Mouse (Mus musculus) heart, embryonic 13.5 days (tissue): Measurements from ENCODE around the gene Mex3d. TPM values are rescaled to one million over a fixed set of nuclear protein-coding genes. Genes with fewer than 3 reads are reported as not detected.

Experiments used
- ATAC-seq: fragments of 200-750 bp; cut with Nextera tagmentation; 2 replicates; pipeline ENCODE4 v1.8.0; 2017; ENCODE audit warnings: moderate TSS enrichment; ENCODE audit not compliant: insufficient number of reproducible peaks, low FRiP score, low TSS enrichment; ENCODE audit errors: extremely low read depth
- H3K27ac ChIP-seq: fragments of 300-500 bp; sonication (generic); replicated peaks from 2 replicates; pipeline ENCODE4 v1.5.1; 2015; ENCODE audit warnings: moderate library complexity, mild to moderate bottlenecking, inconsistent platforms
- H3K27me3 ChIP-seq: fragments of 300-500 bp; sonication (generic); replicated peaks from 2 replicates; pipeline ENCODE4 v1.6.1; 2015; ENCODE audit warnings: mild to moderate bottlenecking, inconsistent platforms
- H3K36me3 ChIP-seq: fragments of 300-500 bp; sonication (generic); 2 replicates; pipeline ENCODE4 v1.6.1; 2015; ENCODE audit warnings: mild to moderate bottlenecking, inconsistent platforms
- H3K4me1 ChIP-seq: fragments of 300-500 bp; sonication (generic); 2 replicates; pipeline ENCODE4 v1.6.1; 2015; ENCODE audit warnings: inconsistent platforms
- H3K4me2 ChIP-seq: fragments of 300-500 bp; sonication (generic); 2 replicates; pipeline ENCODE4 v1.6.1; 2015; ENCODE audit warnings: inconsistent platforms, mild to moderate bottlenecking, moderate library complexity
- H3K4me3 ChIP-seq: fragments of 300-500 bp; sonication (generic); 2 replicates; pipeline ENCODE4 v1.5.1; 2015; ENCODE audit warnings: moderate library complexity, mild to moderate bottlenecking, inconsistent platforms
- H3K9ac ChIP-seq: fragments of 300-500 bp; sonication (generic); 2 replicates; pipeline ENCODE4 v1.6.1; 2015; ENCODE audit warnings: inconsistent platforms, mild to moderate bottlenecking, moderate library complexity
- H3K9me3 ChIP-seq: fragments of 300-500 bp; sonication (generic); 2 replicates; pipeline ENCODE4 v1.6.1; 2016; ENCODE audit warnings: inconsistent platforms
- WGBS: fragments of 180-500 bp; shearing (Covaris S2); methylation state at CpG from one replicate; pipeline ENCODE4 v1.1.7; 2015; ENCODE audit warnings: mixed read lengths; 5-methylcytosine and 5-hydroxymethylcytosine counted together
- polyA plus RNA-seq: library from polyadenylated mRNA; unstranded; fragments of >200 nt; fragmentation: Nextera tagmentation; extraction: Ambion mirVana; gene quantifications from 2 replicates; pipeline ENCODE4 v1.2.1, GENCODE M21; 2015

The Mex3d gene
- polyA plus RNA-seq, 1 experiment from 2014 or later: 4.5 TPM

DNA sequence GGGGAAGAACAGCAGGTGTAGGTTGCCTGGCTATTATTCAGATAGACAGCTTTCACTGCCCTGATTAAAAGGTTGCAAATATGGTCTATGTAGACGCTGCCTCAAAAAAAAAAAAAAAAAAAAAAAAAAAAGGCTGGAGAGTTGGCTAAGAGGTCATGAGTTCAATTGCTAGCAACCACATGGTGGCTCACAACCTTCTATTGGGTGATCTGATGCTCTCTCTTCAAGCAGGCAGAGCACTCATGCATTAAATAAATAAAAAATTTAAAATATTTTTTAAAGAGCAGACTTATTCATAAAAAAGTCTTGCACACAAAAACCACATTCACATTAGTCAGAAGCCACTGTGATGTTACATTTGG lies 10.7 kb upstream of the Mex3d start:
- H3K27ac ChIP-seq: peak overlapping the region; percentile 98
- peak overlapping the region; percentile 93 for H3K4me2 ChIP-seq
- peak overlapping the region; percentile 91 for H3K9ac ChIP-seq
- peaks cover 66% of the 10 kb centered on the region for H3K36me3 ChIP-seq
- H3K9me3 ChIP-seq: no peaks in the 10 kb centered on the region
- H3K4me3 ChIP-seq: peak overlapping the region; percentile 68
- ATAC-seq: no peak
- peaks cover 33% of the 10 kb centered on the region for H3K4me1 ChIP-seq
- WGBS: 4% methylated on average over 1 of the region's 1 CpGs
- H3K27me3 ChIP-seq: no peaks in the 10 kb centered on the region

DNA sequence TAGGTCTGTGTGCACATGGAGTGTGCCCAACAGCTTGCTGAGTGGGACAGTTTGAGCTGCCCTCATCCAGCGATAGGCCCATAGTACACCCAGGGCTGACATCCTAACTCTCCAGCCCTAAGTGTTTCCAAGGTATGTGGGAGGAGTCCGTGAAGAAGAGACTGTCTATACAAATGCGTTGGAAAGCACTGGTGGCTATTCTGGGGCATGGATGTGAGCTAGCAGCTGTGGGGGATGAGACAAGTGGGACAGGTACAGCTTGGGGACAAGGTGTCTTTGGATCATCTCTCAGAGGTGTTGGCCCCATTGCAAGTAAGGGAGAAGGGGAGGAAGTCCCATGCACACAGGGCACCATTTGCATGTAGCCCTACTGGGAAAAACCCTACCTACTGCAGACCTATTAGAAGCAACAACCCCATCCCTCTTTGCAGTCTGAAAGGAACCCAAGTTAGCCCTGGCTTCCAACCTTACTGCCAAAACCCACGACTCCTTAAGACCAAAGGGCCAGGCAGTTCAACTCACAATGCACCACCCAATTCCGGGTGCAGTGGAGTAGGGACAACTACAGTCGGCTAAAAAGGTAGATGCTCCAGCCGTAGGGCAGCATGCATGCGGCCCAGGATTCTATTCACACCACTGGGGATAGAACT lies 10.2 kb upstream of the Mex3d start:
- Histone ChIP-seq H3K9ac (peak overlapping the region; percentile 91), H3K27me3 (no peaks in the 10 kb centered on the region), H3K4me3 (peak overlapping the region; percentile 68), H3K4me1 (peaks cover 33% of the 10 kb centered on the region), H3K36me3 (peaks cover 66% of the 10 kb centered on the region), H3K9me3 (no peaks in the 10 kb centered on the region), H3K4me2 (peak overlapping the region; percentile 93), H3K27ac (peak overlapping the region; percentile 98)
- ATAC-seq: no peak
- 54% methylated on average over 8 of the region's 8 CpGs for WGBS

DNA sequence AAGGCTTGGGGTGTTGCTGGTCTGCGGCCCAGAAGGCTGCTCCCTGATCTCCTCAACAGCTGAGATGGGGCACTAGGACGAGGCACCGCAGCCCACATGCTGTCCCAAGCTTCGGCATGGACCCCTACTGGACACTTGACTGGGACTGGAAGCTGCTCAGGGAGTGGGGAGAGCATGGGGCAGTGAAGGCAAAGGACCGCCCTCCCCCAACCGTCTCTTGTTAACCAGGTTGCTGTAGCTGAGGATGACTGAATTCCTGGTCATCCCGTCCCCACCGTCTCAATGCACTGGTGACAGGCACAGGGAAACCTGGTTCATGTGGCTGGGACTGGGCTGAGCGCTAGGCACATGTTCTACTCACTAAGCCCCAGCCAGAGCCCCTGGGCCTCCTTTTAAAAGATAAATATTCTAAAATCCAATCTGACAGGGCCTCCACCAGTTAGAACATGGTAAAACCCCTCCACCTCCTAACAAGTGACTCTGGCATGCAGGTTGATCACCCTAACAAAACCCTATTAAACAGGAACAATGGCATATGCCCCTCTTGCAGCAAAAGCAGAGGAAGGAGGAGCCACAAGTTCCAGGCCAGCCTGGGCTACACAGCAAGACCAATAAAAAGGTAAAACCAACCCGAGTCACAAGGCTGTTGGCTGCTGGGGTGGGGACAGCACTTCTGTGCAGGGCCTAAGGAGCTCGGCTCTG lies 9.5 kb upstream of the Mex3d start:
- Histone ChIP-seq H3K27me3 (no peaks in the 10 kb centered on the region), H3K4me1 (peaks cover 33% of the 10 kb centered on the region), H3K9ac (peak overlapping the region; percentile 91), H3K27ac (peak overlapping the region; percentile 98), H3K4me3 (peak overlapping the region; percentile 68), H3K9me3 (no peaks in the 10 kb centered on the region), H3K36me3 (peaks cover 66% of the 10 kb centered on the region), H3K4me2 (peak overlapping the region; percentile 93)
- ATAC-seq: no peak
- WGBS: 87% methylated on average over 11 of the region's 11 CpGs

DNA sequence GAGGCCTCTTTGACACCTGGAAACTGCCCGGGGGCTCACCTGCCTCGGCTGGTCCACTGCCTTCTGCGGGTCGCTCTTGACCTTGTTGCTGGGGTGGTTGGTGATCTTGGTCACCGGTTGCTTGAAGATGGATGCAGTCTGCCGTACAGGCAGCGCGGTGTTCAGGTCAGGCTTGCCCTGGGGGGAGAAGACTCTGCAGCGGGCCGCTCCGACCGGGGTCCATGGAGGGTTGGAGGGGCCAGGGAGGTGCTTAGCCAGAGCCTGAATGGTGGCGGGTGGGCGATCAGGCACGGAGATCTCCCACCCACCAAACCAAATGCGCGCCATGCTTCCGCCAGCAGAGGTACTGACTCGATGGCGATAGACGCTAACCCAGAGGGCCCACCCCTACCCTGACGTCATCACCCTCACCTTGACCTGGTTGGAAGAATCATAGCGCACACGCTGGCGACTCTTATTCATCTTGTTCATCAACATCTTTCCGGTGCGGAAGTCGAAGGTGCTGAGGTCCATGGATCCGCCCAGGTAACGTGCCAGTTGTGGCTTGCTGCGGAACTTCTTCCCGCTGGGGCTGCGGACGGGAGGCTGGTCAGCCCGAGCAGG lies 7.7 kb upstream of the Mex3d start:
- Histone ChIP-seq H3K27ac (no peak overlapping the region), H3K27me3 (no peaks in the 10 kb centered on the region), H3K4me3 (no peak overlapping the region), H3K9me3 (no peaks in the 10 kb centered on the region), H3K4me2 (no peak overlapping the region), H3K36me3 (peaks cover 72% of the 10 kb centered on the region), H3K4me1 (peaks cover 22% of the 10 kb centered on the region), H3K9ac (no peak overlapping the region)
- 91% methylated on average over 35 of the region's 35 CpGs for WGBS
- ATAC-seq: no peak

DNA sequence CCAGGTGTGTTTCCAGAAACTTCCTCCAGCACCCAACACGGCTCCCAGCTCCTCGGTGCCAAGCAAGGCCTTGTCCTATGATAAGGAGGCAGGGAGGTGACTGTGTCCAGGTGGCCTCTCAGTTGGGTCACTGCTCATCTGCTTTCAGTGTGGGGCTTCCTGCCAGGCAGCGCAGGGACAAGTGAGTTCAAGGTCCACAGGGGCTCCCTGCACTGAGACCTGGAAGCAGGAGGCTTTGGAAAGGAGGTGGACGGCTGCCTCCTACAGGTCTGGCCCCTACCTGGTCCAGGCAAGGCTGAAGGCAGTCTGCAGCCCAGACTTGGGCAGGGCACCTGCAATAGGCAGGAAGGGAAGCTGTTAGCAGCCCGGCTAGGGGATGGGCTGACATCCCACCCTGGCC lies 5.2 kb upstream of the Mex3d start:
- 87% methylated on average over 5 of the region's 5 CpGs for WGBS
- no peak overlapping the region for H3K27ac ChIP-seq
- peaks cover 22% of the 10 kb centered on the region for H3K4me1 ChIP-seq
- H3K9ac ChIP-seq: no peak overlapping the region
- H3K27me3 ChIP-seq: no peaks in the 10 kb centered on the region
- no peak overlapping the region for H3K4me2 ChIP-seq
- ATAC-seq: no peak
- H3K9me3 ChIP-seq: no peaks in the 10 kb centered on the region
- peaks cover 77% of the 10 kb centered on the region for H3K36me3 ChIP-seq
- H3K4me3 ChIP-seq: no peak overlapping the region

DNA sequence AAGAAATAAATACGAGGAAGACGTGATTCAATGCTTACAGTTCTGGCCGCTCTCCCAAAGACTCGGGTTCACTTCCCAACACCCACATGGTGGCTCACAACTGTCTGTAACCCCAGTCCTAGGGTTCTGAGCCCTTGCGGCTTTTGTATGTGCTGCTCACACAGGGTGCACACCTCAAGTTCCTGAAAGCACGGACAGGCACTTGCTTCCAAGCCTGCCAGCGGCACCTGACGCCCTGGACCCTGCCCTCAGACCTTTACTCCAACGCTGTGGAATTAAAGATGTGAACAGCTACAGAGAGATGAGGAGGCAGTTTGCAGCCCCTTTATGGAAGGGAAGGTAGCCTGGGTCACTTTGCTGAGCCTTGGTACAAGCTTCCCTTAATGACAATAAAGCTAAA lies 3.2 kb upstream of the Mex3d start:
- H3K4me3 ChIP-seq: no peak overlapping the region
- no peaks in the 10 kb centered on the region for H3K9me3 ChIP-seq
- H3K4me2 ChIP-seq: no peak overlapping the region
- H3K36me3 ChIP-seq: peaks cover 61% of the 10 kb centered on the region
- WGBS: 80% methylated on average over 9 of the region's 9 CpGs
- no peaks in the 10 kb centered on the region for H3K27me3 ChIP-seq
- no peak overlapping the region for H3K9ac ChIP-seq
- ATAC-seq: no peak
- no peak overlapping the region for H3K27ac ChIP-seq
- peaks cover 21% of the 10 kb centered on the region for H3K4me1 ChIP-seq

DNA sequence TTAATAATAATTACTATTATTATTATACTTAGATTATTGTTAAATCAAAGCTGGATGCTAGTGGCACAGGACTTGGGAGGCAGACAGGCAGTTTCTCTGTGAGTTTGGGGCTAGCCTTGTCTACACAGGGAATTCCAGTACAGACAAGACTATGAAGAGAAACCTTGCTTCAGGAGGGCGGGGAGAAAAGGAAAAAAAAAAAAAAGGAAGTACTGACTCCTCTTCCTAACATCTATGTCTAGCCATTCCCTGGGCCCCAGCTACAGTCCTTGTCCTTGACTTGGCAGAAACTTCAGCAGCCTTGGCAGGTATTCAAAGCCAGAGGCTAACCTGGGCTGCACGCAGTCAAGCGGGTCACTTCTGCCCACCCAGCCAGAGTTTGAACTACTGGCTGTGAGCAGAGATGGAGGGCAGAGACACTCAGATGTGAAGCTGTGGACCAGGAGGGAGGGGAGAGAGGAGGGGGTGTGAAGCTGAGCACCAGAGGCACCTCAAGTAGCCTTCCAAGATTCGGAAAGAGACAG lies 1.8 kb upstream of the Mex3d start:
- H3K36me3 ChIP-seq: peaks cover 56% of the 10 kb centered on the region
- H3K27ac ChIP-seq: no peak overlapping the region
- no peaks in the 10 kb centered on the region for H3K27me3 ChIP-seq
- H3K9ac ChIP-seq: no peak overlapping the region; the same call in 1 of the 2 replicates
- no peak for ATAC-seq
- no peaks in the 10 kb centered on the region for H3K9me3 ChIP-seq
- no peak overlapping the region for H3K4me2 ChIP-seq
- H3K4me3 ChIP-seq: no peak overlapping the region
- 70% methylated on average over 4 of the region's 4 CpGs for WGBS
- peaks cover 36% of the 10 kb centered on the region for H3K4me1 ChIP-seq

DNA sequence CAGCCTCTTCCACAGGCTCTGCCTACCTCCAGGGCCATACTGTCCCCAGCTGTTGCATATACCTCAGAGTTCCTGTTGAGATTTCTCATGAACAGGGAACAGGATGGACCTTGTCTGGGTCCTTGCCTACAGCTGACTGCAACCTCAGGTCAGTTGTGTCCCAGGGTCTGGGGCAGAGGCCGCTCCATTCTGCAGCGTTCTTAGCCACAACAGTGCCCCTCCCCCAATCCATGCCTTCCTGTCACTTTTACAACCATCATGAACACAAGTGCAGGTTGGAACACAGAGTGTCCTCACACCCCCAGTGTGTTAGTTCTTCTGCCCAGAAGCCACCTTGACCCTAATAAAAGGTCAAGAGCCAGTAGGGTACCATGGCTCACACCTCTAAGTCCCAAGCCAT lies 1.3 kb upstream of the Mex3d start:
- H3K4me3 ChIP-seq: no peak overlapping the region
- 36% methylated on average over 2 of the region's 2 CpGs for WGBS

DNA sequence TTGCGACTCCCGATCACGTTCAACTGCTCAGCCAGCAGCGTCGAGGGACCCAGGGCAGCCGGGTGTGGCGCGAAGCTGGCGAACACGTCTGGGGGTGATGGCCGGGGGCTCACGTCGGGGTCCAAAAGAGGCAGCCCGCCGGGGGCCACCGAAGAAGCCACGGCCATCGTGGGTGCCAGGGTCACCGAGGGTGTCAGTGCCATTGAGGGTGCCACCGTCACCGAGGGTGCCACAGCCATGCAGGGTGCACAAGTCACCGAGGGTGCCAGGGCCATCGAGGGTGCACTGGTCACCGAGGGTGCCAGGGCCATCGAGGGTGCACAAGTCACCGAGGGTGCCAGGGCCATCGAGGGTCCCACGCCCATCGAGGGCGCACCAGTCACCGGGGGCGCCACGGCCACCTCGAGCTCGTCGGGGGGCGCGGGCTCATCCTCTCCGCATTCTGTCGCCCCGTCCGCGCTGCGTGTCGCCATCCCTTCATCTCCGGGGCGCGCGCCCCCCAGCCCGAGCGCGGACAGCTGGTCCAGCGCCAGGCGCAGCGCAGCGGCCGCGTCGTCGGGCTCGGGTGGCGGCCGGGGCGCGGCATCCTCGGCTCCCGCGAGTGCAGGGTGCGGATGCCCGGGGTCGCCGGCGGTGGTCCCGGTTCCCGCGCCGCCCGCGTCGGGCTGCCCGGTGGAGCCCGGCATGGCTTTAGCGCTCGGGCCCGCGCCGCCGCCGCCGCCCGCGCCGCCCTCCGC lies 556 bp downstream of the Mex3d start:
- Histone ChIP-seq H3K27ac (peak overlapping the region; percentile 88), H3K4me3 (peak overlapping the region; percentile 91), H3K9me3 (no peaks in the 10 kb centered on the region), H3K27me3 (no peaks in the 10 kb centered on the region), H3K36me3 (peaks cover 54% of the 10 kb centered on the region), H3K4me2 (peak overlapping the region; percentile 86), H3K9ac (peak overlapping the region; percentile 99), H3K4me1 (peaks cover 48% of the 10 kb centered on the region)
- under 1% methylated on average over 89 of the region's 94 CpGs for WGBS
- peak; percentile 7; the same call in 1 of the 2 replicates for ATAC-seq

More for the DNA sequence above, 1.3 kb upstream of the Mex3d start:
- Histone ChIP-seq H3K27me3 (no peaks in the 10 kb centered on the region), H3K27ac (no peak overlapping the region), H3K36me3 (peaks cover 55% of the 10 kb centered on the region), H3K4me2 (peak overlapping the region; percentile 86; the same call in 1 of the 2 replicates), H3K9me3 (no peaks in the 10 kb centered on the region), H3K4me1 (peaks cover 41% of the 10 kb centered on the region), H3K9ac (no peak overlapping the region; the same call in 1 of the 2 replicates)
- ATAC-seq: no peak

DNA sequence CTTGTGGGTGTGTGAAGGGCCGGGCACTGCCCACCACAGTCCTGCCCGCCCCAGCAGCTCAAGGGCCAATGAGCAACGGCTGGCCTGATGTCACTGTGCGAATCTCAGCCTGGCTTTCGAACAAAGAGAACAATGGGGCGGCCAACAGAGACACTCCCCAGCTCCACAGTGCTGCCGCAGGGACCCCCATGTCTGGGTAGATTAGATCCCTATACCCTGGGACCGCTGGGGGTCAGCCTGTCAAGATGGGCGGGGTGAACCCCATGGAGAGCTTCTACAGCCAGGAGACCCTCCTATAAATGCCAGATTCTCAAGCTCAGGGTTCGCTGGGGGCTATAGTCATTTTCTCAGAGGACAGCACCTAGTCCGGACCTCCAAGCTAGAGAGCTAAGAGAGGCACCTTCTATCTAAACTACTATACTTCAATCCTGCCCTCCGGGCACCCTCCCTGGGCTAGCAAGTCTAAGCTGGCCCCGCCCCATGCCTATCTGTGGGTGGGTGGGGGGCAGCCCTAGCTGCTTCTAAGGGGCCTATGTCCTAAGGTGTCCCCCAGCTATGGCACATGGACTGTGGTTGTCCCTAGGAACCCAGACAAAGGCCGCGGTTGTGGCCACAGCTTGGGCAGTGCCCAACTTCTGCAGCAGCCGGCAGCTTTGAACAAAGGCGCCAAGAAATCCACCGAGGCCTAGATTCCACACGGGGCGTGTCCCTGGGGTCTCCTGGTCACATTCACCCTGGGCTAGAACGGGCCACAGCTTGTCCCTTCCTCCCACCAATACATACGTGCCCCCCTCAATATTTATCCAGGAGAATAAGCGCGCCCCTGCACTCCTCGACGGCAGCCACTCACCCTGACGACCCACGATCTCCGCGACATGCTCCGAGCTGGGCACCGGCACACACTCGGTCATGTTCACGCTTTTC lies 1.4 kb downstream of the Mex3d start:
- H3K36me3 ChIP-seq: peaks cover 54% of the 10 kb centered on the region
- 3% methylated on average over 34 of the region's 34 CpGs for WGBS

More for the DNA sequence above, 1.4 kb downstream of the Mex3d start:
- peak overlapping the region; percentile 99 for H3K9ac ChIP-seq
- peak overlapping the region; percentile 88 for H3K27ac ChIP-seq
- H3K4me3 ChIP-seq: peak overlapping the region; percentile 91
- no peaks in the 10 kb centered on the region for H3K9me3 ChIP-seq
- H3K27me3 ChIP-seq: no peaks in the 10 kb centered on the region
- peaks cover 48% of the 10 kb centered on the region for H3K4me1 ChIP-seq
- ATAC-seq: no peak
- H3K4me2 ChIP-seq: peak overlapping the region; percentile 86
